Mouse (Mus musculus) cerebellum, adult (tissue): Measurements from ENCODE around the gene Il11ra2.
"Not testable (repeated sequence)": the region's sequence is repeated elsewhere in the genome, so short reads cannot be mapped to it uniquely, and the experiment has no call there.

Experiments
- ATAC-seq: cut with Nextera tagmentation; 2 replicates; pipeline ENCODE4 v1.9.2; 2017; ENCODE audit warnings: mild to moderate bottlenecking, moderate library complexity, mixed read lengths; ENCODE audit not compliant: insufficient number of reproducible peaks, low FRiP score, low TSS enrichment

Il11ra2 gene

DNA sequence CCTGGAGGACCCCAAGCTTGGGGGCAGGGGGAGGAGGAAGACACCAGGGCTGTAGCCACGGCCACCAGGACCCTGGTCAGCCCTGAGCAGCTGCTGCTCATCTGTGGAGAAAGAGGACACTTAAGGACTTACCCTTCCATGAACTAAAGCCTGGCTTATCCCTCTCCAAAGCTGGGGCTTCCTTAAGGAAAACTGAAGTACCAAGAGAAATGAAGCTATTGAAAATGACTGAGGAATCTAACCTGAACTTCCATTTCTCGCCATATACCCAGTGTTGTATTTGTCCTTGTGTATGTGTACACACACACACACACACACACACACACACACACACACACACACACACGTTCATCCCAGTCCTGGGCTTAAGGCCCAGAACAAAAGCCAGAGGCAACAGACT, at the start of gene Il11ra2:
Gene Il11ra2, minus strand, starts transcription at position 101 of the 400 bp plus-strand sequence.
- ATAC-seq, result not testable (repeated sequence)

DNA sequence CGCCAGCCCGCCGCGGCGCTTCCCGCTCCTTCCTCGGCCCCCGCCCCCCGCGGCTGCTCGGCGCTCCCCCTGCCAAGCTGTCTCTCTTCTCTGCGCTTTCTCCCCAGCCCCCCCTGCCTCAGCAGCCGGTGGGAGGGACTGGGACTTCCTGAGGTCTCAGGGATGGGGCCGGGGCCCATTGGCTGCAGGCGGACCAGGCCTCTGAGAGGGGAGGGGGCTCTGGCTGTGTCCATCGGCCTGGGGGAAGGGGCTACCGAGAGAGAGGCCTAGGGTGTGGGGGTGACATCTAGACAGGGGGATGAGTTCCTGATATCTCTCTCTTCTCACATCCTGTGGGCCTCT, 20.5 kb upstream of the Il11ra2 start:
- ATAC-seq, result not testable (repeated sequence)

DNA sequence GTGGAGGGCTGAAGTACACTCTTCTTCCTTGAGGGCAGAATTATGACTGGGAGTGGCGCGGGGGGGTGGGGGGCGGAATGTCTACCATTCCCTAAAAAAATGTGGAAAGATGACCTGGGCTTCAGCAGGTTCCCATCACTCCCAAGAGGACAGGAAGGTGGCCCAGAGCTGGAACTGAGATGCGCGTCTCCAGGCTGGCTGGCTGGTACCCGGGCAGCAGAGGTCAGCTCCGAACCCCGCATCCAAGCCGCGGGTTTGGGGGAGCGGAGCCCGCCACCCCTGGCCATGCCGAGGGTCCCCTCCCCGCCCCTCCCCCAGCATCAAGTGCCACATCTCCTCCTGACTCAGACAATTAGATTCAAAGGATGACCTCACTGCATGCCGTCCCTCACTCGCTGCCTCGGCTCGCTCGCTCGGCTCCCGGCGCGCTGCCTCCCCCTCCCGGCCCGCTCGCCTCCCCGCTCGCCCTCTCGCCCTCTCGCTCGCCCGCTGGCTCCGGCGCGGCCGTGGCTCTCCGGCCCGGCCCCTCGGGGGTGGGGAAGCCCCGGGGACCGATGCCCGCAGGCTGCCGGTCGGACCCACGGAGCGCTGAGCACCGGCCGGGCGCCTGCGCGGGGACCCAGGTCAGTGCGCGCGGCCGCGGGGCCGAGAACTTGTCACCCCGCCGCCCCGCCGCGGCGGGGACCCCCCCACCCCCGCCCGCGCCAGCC, 19.9 kb upstream of the Il11ra2 start:
- ATAC-seq, result not testable (repeated sequence)

DNA sequence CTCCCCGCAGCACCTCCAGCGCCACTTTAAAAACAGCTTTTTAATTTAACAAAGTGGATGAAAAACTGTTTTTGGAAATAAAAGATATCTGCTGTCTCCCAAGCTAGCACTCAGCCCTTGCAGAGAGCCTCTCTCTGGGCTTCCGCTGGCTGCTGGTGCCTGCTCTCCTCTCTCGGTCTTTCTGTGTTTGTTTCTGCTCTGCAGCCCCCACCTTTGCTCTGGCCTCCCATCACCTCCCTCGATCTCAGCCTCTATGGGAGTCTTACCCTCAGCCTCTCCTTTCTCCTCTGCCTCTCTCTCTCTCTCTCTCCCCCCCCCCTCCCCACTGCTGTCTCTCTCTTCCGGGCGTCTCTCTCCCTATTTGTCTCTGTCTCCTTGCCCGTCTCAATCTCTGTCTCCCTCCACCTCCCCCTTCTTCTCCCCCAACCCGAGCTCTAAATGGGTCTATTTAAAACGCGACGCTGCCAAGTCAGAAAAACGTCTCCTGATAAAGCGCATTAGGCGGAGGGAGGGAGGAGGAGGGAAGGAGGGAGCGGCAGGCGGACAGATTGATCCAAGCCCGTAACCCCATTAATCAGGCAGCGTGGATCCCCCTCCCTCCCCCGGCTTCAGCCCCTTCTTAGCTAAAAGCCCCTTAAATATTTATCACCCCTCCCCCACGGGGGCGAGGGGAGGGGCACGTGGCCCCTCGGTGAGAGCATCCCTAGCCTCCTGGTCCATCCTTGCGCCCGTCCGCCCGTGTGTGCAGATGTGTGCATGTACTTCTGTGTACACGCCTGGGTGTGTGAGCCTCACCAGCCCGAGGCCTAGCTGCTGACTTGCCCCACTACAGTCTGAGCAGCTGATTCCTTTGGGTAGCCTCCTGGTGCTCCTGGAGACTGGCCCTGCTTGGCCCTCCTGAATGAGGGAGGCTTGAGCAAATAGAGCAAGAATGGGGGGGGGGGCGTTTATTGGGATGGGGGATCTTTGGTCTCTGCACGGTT, 19.0 kb upstream of the Il11ra2 start:
- ATAC-seq, result not testable (repeated sequence)

DNA sequence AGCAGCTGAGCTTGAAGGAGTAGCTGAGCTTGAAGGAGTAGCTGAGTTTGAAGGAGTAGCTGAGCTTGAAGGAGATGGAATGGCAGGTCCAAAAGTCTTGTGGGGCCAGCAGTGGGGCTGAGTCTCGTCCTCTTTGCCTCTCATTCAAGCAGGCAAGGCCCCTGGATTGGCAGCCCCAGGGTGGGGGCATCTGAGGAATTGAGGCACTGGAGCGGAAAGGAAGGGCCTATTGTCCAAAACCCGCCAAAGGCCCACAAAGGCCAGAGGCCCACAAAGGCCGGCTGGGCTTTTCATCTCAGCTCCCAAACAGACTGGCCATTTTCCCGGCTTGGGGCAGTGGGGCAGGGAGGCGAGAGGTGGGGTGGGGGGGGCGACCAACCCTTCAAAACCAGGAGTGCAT, 17.7 kb upstream of the Il11ra2 start:
- ATAC-seq, result not testable (repeated sequence)

DNA sequence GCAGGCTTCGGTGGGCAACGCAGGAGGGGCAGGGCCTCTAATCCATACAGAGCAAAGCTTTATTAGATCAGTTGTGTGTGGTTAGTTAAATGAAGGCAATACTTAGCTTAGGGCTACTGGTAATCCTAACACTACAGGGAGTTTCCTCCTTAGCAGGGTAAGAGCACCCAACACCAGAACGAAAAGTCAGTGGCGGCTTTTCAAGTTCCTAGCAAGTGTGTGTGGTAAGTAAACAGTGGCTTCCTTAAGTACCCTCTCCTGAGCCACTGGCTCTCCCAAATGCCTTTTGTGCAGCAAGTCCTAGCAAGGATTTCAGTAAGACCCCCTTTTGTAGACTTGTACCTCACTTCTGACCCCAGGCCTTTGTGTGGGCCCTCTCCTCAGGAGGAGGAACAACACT, 13.7 kb upstream of the Il11ra2 start:
- ATAC-seq, result not testable (repeated sequence)

DNA sequence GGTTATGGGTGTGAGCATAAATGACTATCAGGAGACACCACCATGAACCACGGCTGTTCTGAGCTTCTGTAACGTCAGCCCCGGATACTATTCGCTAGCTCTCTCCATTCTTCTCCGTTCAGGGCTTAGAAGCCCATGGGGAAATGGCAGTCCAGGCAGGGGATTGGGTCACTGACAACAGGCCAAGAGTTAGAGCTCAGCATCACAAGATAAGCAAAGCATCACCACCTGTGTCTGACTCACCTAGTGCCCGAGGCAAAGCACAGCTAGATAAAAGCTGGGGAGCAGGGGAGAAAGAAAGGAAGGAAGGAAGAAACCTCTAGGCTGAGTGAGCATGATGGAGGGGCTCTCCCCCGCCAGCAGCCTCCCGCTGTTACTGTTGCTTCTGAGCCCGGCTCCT, 6.7 kb downstream of the Il11ra2 start, which contains the start of gene Ccl27b:
Gene Ccl27b, plus strand, starts transcription at position 301 of the 400 bp plus-strand sequence.
- not testable (repeated sequence) for ATAC-seq

DNA sequence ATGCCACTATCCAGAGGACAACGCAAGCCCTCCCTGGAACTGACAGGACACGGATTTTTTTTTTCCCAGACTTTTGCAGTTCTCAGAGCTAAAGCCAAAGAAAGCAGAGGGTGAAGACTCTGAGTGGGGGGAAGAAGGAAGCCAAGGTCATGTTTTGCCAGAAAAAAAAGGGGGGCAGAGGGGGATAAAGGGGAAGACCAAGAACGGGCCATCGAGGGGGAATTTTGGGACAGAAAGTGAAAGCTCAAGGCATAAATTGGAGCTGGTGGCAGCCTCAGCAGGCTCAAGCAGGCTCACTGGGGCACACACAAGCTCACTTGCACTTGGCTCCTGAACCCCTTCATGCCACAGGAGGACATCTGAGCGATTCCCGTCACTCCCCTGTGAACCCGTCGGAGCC, 32.3 kb downstream of the Il11ra2 start, which contains the start of gene Gm2564:
Gene Gm2564, plus strand, starts transcription at position 301 of the 400 bp plus-strand sequence.
- ATAC-seq, result not testable (repeated sequence)

DNA sequence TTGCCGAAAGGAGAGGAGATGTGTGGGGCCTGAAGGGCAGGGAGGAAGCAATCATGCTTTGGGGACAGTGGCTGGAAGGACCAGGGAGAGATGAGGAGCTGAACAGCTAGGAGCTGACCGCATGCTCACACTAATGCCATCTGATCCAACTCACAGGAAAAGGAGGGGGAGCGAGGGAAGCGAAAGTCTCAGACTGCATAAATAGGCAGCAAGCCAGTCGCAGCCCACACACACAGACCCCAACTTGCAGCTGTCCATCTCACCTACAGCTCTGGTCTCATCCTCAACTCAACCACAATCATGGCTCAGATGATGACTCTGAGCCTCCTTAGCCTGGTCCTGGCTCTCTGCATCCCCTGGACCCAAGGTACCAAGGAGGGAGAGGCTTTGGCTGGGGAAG, 49.8 kb downstream of the Il11ra2 start, which contains the start of gene Gm10591:
Gene Gm10591, plus strand, starts transcription at position 301 of the 400 bp plus-strand sequence.
- not testable (repeated sequence) for ATAC-seq
